ENCODE assay signal across 8 mouse cellular contexts in genomic region chr17:34950514-34951455, GRCm38 (mm10). TPM values are rescaled to one million over a fixed set of nuclear protein-coding genes. Genes with fewer than 3 reads are reported as not detected.
DNase-seq lines count a peak whose midpoint lies in the region; ATAC-seq and TF ChIP-seq lines count a peak whose summit lies in the region.

No protein-coding gene starts in this region.

- no peaks in the 10 kb centered on the region for H3K27me3 ChIP-seq in ES-Bruce4 (ENCODE audit: control insufficient read depth, insufficient read depth, low read length, poor library complexity, severe bottlenecking)
- H3K27me3 ChIP-seq in forebrain, embryonic 14.5 days (replicated peaks; ENCODE audit: control insufficient read depth, insufficient read depth, low read length), result 0 out of 2 replicates have a peak, but pooled peaks cover 3% of the 10 kb centered on the region
- no peaks in the 10 kb centered on the region; the same call in 1 of the 2 replicates for H3K27me3 ChIP-seq in liver, embryonic 16.5 days (ENCODE audit: control insufficient read depth, insufficient read depth, low read depth, low read length)

- H3K36me3 ChIP-seq in ES-Bruce4 (ENCODE audit: control insufficient read depth, insufficient read depth, low read length, poor library complexity, severe bottlenecking), result peaks cover 26% of the 10 kb centered on the region
- H3K36me3 ChIP-seq in forebrain, embryonic 14.5 days (ENCODE audit: control insufficient read depth, insufficient read depth, low read length), result peaks cover 34% of the 10 kb centered on the region
- H3K36me3 ChIP-seq in liver, embryonic 16.5 days (ENCODE audit: control insufficient read depth, insufficient read depth), result 0 out of 2 replicates have a peak, but pooled peaks cover 3% of the 10 kb centered on the region

- H3K4me2 ChIP-seq in forebrain, embryonic 14.5 days (ENCODE audit: low read length), result peak overlapping the region; percentile 98
- H3K4me2 ChIP-seq in liver, embryonic 16.5 days (ENCODE audit: low read depth, low read length), result peak overlapping the region; percentile 90

- no peak for TF ChIP-seq EP300 in ES-Bruce4 (IDR thresholded peaks at IDR 0.05; ENCODE audit: insufficient read depth, low read depth, low read length)

- no peak for ATAC-seq in forebrain, embryonic 14.5 days
- no peak for ATAC-seq in liver, embryonic 16.5 days (ENCODE audit: low read depth)

- H3K4me1 ChIP-seq in ES-Bruce4 (ENCODE audit: control insufficient read depth, insufficient read depth, low read length), result no peaks in the 10 kb centered on the region
- peaks cover 9% of the 10 kb centered on the region for H3K4me1 ChIP-seq in forebrain, embryonic 14.5 days (ENCODE audit: control insufficient read depth, insufficient read depth, low read length)
- peaks cover 14% of the 10 kb centered on the region for H3K4me1 ChIP-seq in liver, embryonic 16.5 days (ENCODE audit: control insufficient read depth, low read depth, low read length)

- DNase-seq in cerebellum, adult 9-11 months, result peak; percentile 20
- no peak for DNase-seq in cerebellum, adult 9-10 months
- DNase-seq in forebrain, embryonic 14.5 days (ENCODE audit: low spot score), result peak; percentile 15
- no peak for DNase-seq in cerebellum, postnatal 14 days
- DNase-seq in thymus, postnatal 36 days, result no peak
- no peak for DNase-seq in gastrocnemius, postnatal 10 days

- TF ChIP-seq CTCF in ES-Bruce4 (IDR thresholded peaks at IDR 0.05; ENCODE audit: low read depth, low read length), result no peak

- peak overlapping the region; percentile 97 for H3K27ac ChIP-seq in ES-Bruce4 (ENCODE audit: insufficient read depth, low read length)
- H3K27ac ChIP-seq in forebrain, embryonic 14.5 days (ENCODE audit: low read depth, low read length), result peak overlapping the region; percentile 93
- H3K27ac ChIP-seq in liver, embryonic 16.5 days (ENCODE audit: low read length), result peak overlapping the region; percentile 81

- peak overlapping the region; percentile 99 for H3K9ac ChIP-seq in ES-Bruce4 (ENCODE audit: low read depth, poor library complexity, severe bottlenecking)
- peak overlapping the region; percentile 100 for H3K9ac ChIP-seq in forebrain, embryonic 14.5 days (ENCODE audit: low read length)
- peak overlapping the region; percentile 88 for H3K9ac ChIP-seq in liver, embryonic 16.5 days (ENCODE audit: low read depth, low read length)

- no peak for TF ChIP-seq POLR2A in ES-Bruce4 (IDR thresholded peaks at IDR 0.05; ENCODE audit: insufficient read depth, low read length)

- H3K9me3 ChIP-seq in ES-Bruce4 (replicated peaks; ENCODE audit: control insufficient read depth, insufficient read depth, low read length, poor library complexity, severe bottlenecking), result no peaks in the 10 kb centered on the region
- no peaks in the 10 kb centered on the region for H3K9me3 ChIP-seq in forebrain, embryonic 14.5 days (replicated peaks; ENCODE audit: control insufficient read depth, low read length)
- no peaks in the 10 kb centered on the region for H3K9me3 ChIP-seq in liver, embryonic 16.5 days (replicated peaks; ENCODE audit: control insufficient read depth, low read length)

- peak overlapping the region; percentile 96 for H3K4me3 ChIP-seq in ES-Bruce4 (ENCODE audit: low read depth, low read length)
- peak overlapping the region; percentile 99 for H3K4me3 ChIP-seq in forebrain, embryonic 14.5 days (ENCODE audit: low read depth, low read length)
- peak overlapping the region; percentile 87 for H3K4me3 ChIP-seq in liver, embryonic 16.5 days (ENCODE audit: low read depth, low read length)

- 20% methylated on average over 10 of the region's 10 CpGs for WGBS in forebrain, embryonic 14.5 days
- WGBS in liver, embryonic 16.5 days (ENCODE audit: insufficient replicate concordance), result 13% methylated on average over 10 of the region's 10 CpGs

RNA-seq across cellular contexts. Expression of gene Hspa1b, which starts 8.3 kb away (rescaled TPM):
- polyA plus RNA-seq in ES-Bruce4 (2011; ENCODE audit: insufficient read depth, insufficient read length, low read depth, missing spikeins), result 2.6 and 3.0 TPM in 2 replicates
- 0.15 TPM in 1 of 2 replicates, not detected in the other for polyA plus RNA-seq in forebrain, embryonic 14.5 days (2014; fragmentation: Nextera tagmentation; extraction: Ambion mirVana)
- 0.05 TPM in 1 of 2 replicates, not detected in the other for polyA plus RNA-seq in liver, embryonic 16.5 days (2015; fragmentation: Nextera tagmentation; extraction: Ambion mirVana)
- 1 to 10 TPM; 2.2 to 4.3 TPM for total RNA-seq in gastrocnemius, postnatal 10 days (2021)

RNA-seq across cellular contexts. Expression of gene Gm20481, which starts 18.9 kb away (rescaled TPM):
- polyA plus RNA-seq in ES-Bruce4 (2011; ENCODE audit: insufficient read depth, insufficient read length, low read depth, missing spikeins), result not detected in 2 replicates
- not detected in 2 replicates for polyA plus RNA-seq in forebrain, embryonic 14.5 days (2014; fragmentation: Nextera tagmentation; extraction: Ambion mirVana)
- polyA plus RNA-seq in liver, embryonic 16.5 days (2015; fragmentation: Nextera tagmentation; extraction: Ambion mirVana), result not detected in 2 replicates
- not detected for total RNA-seq in gastrocnemius, postnatal 10 days (2021)

RNA-seq across cellular contexts. Expression of gene Neu1, which starts 19.7 kb away (rescaled TPM):
- 13.6 and 15.1 TPM in 2 replicates for polyA plus RNA-seq in ES-Bruce4 (2011; ENCODE audit: insufficient read depth, insufficient read length, low read depth, missing spikeins)
- 16.2 and 20.0 TPM in 2 replicates for polyA plus RNA-seq in forebrain, embryonic 14.5 days (2014; fragmentation: Nextera tagmentation; extraction: Ambion mirVana)
- polyA plus RNA-seq in liver, embryonic 16.5 days (2015; fragmentation: Nextera tagmentation; extraction: Ambion mirVana), result 17.8 and 20.6 TPM in 2 replicates
- total RNA-seq in gastrocnemius, postnatal 10 days (2021), result 1 to 10 TPM; 8.3 to 8.9 TPM

RNA-seq across cellular contexts. Expression of gene Hspa1a, which starts 21.2 kb away (rescaled TPM):
- polyA plus RNA-seq in ES-Bruce4 (2011; ENCODE audit: insufficient read depth, insufficient read length, low read depth, missing spikeins), result 1.9 and 2.5 TPM in 2 replicates
- 1.4 and 3.7 TPM in 2 replicates for polyA plus RNA-seq in forebrain, embryonic 14.5 days (2014; fragmentation: Nextera tagmentation; extraction: Ambion mirVana)
- polyA plus RNA-seq in liver, embryonic 16.5 days (2015; fragmentation: Nextera tagmentation; extraction: Ambion mirVana), result 0.87 and 1.5 TPM in 2 replicates
- total RNA-seq in gastrocnemius, postnatal 10 days (2021), result 1 to 10 TPM; 3.8 to 6.4 TPM

RNA-seq across cellular contexts. Expression of gene Hspa1l, which starts 21.7 kb away (rescaled TPM):
- polyA plus RNA-seq in ES-Bruce4 (2011; ENCODE audit: insufficient read depth, insufficient read length, low read depth, missing spikeins), result 0.25 TPM in 1 of 2 replicates, not detected in the other
- 1.3 and 1.4 TPM in 2 replicates for polyA plus RNA-seq in forebrain, embryonic 14.5 days (2014; fragmentation: Nextera tagmentation; extraction: Ambion mirVana)
- polyA plus RNA-seq in liver, embryonic 16.5 days (2015; fragmentation: Nextera tagmentation; extraction: Ambion mirVana), result 0.21 and 0.27 TPM in 2 replicates
- 1 to 10 TPM; 6.2 to 9.9 TPM for total RNA-seq in gastrocnemius, postnatal 10 days (2021)

Comparison
In these comparisons a context has a peak if more than half of its experiments do, and no peak if none do; other contexts are left out.
1. DNase-seq: peak in cerebellum, adult 9-11 months (single experiment) and forebrain, embryonic 14.5 days (single experiment); none in cerebellum, adult 9-10 months (single experiment), cerebellum, postnatal 14 days (0 of 2), thymus, postnatal 36 days (0 of 2) and gastrocnemius, postnatal 10 days (single experiment).
2. Peak in every context shown above with its lines, with median percentiles within 50 percentile points of each other: H3K27ac ChIP-seq, H3K4me3 ChIP-seq and H3K9ac ChIP-seq.